Mouse (Mus musculus): Measurements from ENCODE around the gene Vash2.
"Not testable (repeated sequence)": the region's sequence is repeated elsewhere in the genome, so short reads cannot be mapped to it uniquely, and the experiment has no call there.

Vash2 gene

DNA sequence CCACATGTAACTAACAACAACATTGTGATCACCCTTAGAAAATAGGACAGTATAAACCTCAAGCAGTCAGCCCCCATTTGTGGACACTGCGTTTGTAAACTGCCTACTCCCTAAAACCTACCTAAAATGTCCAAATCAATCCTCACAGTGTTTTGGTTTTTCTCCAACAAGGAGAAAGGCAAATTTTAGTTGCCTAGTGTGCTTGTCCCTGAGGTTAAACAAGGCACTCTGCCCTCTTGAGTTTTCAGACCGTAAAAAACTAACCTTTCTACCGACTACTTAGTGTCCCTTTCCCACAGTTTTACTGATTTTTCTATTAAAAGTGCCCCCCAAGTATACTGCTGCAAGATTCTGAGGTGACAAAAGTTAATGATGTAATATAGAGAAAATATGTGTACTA lies 51.8 kb downstream of the Vash2 start:
- DNase-seq (ENCODE audit: low read depth, low spot score) = no peak

DNA sequence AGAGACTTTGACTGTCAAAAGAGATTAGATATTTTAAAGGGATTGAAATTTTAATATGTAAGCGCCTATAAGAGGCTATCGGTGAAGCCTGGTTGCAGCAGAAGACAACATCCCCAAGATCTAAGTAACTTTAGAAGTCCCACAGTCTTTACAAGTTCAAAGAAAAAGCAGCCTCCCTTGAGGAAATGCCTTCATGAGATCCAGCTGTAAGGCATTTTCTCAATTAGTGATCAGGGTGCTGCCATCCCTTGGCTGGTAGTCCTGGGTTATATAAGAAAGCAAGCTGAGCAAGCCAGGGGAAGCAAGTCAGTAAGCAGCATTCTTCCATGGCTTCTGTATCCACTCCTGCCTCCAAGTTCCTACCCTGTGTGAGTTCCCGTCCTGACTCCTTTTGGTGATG lies 54.3 kb downstream of the Vash2 start, which contains the start of gene Angel2:
TSS of gene Angel2 (plus strand) at position 301 of the 400 bp plus-strand sequence.
- DNase-seq (ENCODE audit: low read depth, low spot score) = not testable (repeated sequence)

DNA sequence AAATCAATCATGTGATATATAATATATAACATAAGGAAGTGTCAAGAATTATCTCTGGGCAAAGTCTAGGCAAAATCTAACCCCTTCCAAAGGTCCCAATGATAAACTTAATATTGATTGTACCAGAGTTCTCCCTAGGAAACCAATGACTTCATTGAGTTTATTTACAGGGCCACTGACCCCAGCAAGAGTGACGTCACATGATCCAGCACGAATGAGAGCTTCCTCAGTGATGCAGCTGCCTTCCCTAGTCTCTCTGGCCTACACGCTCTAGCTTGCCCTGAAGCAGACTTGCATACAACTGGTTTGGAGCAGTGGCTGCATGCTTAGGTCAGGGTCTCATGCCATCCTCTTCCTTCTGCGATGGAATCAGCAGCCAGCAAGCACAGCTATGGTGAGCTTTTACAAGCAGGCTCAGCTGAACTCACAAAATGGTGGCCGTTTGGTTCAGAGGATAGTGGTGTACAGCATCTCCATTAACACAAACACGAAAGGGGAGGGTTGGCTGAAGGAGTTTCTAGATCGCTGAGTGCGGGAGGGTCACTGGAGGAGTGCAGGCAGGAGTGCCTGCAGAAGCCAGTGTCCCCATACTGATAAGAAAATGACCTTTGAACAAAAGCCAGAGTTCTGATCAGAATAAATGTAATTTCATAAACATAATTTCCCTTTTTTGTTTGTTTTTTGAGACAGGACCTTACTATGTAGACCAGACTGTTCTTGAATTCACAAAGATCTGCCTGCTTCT lies 59.2 kb downstream of the Vash2 start:
- no peak for DNase-seq (ENCODE audit: low read depth, low spot score)

DNA sequence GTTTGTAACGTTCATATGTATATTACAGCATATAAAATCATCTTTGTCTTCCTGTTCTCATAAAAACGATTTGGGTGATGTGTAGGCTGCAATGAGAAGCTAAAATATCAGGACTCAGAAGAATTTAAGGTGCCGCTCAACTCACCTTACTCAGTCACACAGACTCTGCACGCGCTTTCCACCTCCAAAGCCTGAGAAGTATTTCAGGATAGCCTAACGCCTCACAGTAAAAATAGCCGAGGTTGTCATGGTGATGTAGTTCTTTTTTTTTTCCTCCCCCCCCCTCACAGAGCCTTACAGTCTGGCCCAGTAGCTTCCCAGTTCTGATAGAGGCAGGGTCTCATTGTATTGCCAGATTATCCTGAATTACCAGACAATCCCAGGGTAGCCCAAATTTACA lies 60.2 kb downstream of the Vash2 start:
- DNase-seq (ENCODE audit: low read depth, low spot score) = no peak

DNA sequence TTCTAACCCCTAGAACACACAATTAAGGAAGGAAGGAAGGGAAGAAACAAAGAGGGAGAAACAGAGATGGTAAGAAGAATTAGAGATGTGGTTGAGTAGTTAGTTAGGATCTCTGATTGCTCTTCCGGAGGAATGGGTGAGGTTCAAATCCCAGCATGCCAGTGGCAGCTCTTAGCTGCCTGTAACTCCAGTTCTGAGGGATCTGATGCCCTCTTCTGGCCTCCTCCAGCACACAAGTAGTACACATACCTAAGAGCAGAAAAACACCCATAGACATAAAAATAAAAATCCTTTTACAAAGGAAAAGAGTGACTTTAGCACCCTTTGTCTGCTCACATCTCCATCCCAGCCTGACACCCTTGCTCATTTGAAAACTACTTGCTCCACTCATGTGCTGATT lies 66.5 kb downstream of the Vash2 start:
- peak; percentile 58 for DNase-seq (ENCODE audit: low read depth, low spot score)

DNA sequence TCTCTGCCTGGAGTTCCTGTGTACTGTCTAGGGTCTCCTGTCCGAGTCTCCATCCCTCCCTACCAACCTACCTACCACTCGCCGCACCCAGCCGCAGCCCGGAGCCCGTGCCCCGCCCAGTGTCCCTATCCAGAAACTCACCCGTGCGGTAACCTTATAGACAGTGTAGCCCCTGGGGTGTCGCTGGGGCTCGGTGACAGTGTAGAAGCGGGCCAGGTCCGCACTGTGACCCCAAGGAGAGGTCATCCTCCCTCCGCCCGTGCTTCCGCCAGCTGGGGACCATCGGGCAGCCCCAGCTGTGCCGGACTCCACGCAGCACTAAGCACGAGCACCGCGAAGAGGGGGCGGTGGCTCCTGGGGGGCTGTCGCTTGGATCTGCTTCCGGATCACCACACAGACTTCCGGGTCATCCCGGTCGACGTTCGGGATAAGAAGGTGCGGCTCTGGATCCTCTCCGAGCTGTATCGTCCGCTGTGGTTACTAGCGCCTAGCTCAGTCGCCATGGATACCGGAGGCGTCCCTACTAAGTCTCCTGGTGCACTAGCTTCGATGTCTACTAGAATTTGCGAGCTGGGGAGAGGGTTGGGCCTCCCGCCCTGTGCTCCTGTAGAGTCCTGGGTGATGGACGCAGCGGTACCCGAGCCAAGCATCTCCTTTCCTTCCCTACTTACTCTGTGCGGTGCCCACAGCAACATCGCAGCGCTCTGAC lies 67.5 kb downstream of the Vash2 start, which contains the start of gene Rps6kc1:
TSS of gene Rps6kc1 (minus strand) at position 356 of the 709 bp plus-strand sequence.
- peak; percentile 85 for DNase-seq (ENCODE audit: low read depth, low spot score)

DNA sequence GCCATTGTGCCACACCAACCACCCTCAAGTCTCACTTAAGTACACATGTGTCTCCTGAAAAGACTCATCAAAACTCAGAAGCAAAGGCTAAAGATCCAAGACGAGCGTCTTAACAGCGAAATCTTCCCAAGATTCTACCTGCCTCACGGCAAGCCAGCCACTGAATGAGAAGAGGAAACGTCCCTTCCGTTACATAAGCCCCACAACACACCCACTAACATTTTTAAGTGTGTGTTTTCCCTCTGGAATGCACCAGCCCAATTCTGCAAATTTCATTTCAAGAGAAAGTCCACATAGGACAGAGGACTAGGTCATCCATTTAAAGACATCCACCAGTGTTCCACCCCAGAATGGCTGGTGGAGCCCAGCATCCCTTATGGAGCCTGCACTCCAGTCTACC lies 68.3 kb downstream of the Vash2 start:
- peak; percentile 16 for DNase-seq (ENCODE audit: low read depth, low spot score)

DNA sequence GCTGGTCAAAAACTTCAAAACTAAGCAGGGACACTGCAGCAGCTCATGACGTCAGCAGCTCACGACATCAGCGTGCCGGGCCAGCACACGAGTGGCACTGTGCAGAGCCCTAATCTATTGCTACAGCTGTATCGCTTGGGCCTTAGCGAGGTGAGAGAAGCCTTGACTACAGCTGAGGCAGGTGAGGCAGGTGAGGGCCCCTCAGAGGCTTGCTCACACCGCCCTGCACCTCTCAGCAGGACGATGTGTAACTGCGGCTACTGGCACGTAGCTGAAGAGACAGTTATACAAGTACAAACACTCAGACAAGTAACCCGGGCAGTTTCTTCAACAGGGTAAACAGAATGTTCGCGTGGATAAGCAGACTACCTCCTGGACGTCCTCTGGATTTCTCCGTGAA lies 74.4 kb downstream of the Vash2 start:
- no peak for DNase-seq (ENCODE audit: low read depth, low spot score)

DNA sequence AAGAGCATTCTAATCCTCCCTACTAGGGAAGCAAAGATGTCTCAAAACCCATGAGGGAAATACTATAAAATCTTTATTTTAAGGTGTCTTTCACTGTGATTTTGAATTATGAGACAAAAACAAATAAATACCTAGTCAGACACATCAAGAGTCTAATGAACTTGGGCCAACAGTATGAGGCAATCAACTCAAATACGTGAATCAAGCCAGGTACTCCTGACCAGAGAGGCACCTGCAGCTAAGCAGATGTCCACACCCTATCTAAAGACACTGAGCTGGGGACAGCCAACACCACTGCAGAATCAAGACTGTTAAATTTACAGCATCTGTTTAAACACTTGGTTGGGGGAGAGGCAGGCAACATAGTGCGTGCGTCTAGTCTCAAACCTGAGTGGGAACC lies 75.0 kb downstream of the Vash2 start:
- DNase-seq (ENCODE audit: low read depth, low spot score) = no peak

DNA sequence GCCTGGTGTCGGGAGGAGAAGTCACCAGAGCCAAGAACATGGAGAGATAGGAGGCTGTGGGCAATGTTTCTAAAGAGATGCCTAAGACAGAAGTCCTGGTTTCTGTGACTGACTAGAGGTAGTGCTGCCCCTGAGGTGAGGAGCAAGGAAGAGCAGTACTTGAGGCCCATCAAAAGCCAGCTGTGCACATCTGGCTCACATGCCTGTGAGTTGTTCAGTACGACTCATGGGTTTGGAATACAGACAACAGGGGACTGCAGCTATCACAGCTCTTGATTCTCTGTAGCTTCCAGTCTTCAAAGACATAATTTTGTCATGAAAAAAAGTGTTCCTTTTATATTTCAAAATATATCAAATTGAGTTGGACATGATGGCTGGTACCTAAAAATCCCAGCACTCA lies 78.0 kb downstream of the Vash2 start:
- DNase-seq (ENCODE audit: low read depth, low spot score) = no peak

DNA sequence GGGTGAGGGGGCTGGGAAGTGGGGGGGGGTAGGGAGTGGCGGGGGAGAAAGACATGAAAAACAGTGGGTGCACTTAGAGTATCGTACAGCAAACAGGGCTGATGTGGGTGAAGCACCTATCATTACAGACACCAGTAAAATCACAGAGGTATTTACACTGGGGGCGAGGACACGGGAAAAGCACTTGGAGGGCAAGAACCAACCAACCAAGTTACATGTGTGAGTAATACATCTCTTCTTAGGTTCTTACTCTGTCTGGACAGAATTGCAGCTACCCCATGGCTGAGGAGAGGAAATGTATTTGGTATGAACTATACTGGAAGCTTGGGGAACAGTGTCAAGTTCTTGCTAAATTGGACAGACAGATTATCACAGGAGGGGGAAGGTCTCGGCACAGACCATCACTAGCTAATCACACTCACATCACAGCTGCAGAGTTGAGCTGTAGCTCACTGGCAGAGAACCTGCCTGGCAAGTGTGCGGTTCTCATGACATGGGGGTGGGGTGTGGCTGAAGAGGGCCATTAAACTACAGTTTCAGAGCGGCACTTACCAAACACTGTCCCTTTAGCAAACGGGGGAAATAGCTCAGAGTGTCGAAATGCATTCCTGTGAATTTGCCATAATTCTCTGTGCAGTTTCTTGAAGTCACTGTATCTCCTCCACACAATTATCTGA lies 80.1 kb downstream of the Vash2 start:
- no peak for DNase-seq (ENCODE audit: low read depth, low spot score)

DNA sequence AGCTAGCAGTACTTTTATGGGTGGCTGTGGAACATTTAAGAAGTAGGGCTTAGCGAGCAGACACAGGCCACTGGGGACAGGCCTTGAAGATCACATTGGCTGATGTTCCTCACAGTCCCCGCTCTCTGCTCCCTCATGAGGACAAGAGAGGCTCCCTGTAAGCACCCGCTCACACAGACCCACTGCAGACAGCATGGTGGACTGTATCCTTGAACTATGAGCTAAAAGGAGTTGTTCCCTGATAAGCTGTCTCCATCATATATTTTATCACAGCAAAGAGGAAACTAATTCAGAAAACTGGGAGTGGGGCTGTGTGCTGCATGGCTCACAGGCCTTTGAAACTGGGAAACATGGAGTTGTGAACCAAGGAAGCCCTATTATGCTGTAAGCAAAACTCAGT lies 80.9 kb downstream of the Vash2 start:
- no peak for DNase-seq (ENCODE audit: low read depth, low spot score)

Data from A20 (cell line).